8 mouse cellular contexts compared by ENCODE assay signal in genomic region chr5:21645439-21646132, GRCm38 (mm10). TPM values are rescaled to one million over a fixed set of nuclear protein-coding genes. Genes with fewer than 3 reads are reported as not detected.
A peak's percentile ranks its signal among the peaks of the same experiment; 100 is the strongest.
DNase-seq lines count a peak whose midpoint lies in the region; ATAC-seq lines count a peak whose summit lies in the region.

Gene Fbxl13 (minus strand): TSS chr5:21645634.
Gene Armc10 (plus strand): TSS chr5:21645813.

- H3K4me3 ChIP-seq in hindbrain, embryonic 11.5 days (ENCODE audit: low read depth, low read length) = peak within 1 kb of the TSS; percentile 82

- H3K9me3 ChIP-seq in hindbrain, embryonic 11.5 days (ENCODE audit: control insufficient read depth, low read length) = no peaks in the 10 kb centered on the region

- H3K9ac ChIP-seq in hindbrain, embryonic 11.5 days (ENCODE audit: low read depth, low read length) = peak within 1 kb of the TSS; percentile 92

- H3K27me3 ChIP-seq in hindbrain, embryonic 11.5 days (ENCODE audit: control insufficient read depth, insufficient read depth, low read length) = no peaks in the 10 kb centered on the region

- H3K4me2 ChIP-seq in hindbrain, embryonic 11.5 days (replicated peaks; ENCODE audit: low read depth, low read length) = peak within 1 kb of the TSS; percentile 78

- peak; percentile 80 for DNase-seq in MN1 (ENCODE audit: low spot score)
- peak; percentile 89 for DNase-seq in cerebellum, adult 9-10 months
- peak; percentile 90 for DNase-seq in hindbrain, embryonic 11.5 days (ENCODE audit: low spot score)
- peak; percentile 77 to 83 for DNase-seq in layer of hippocampus, postnatal 10 days (ENCODE audit: low spot score in 2 of 2)
- peak; percentile 94 for DNase-seq in lung, postnatal 10 days
- DNase-seq in ovary, postnatal 36 days (ENCODE audit: low spot score) = peak; percentile 82
- DNase-seq in thymus, postnatal 25 days = peak; percentile 91

- peak; percentile 88 for ATAC-seq in frontal cortex, adult (ENCODE audit: low TSS enrichment)
- peak; percentile 98 for ATAC-seq in hindbrain, embryonic 11.5 days (ENCODE audit: low FRiP score)

- H3K36me3 ChIP-seq in hindbrain, embryonic 11.5 days (ENCODE audit: control insufficient read depth, insufficient read depth, low read length) = peaks cover 6% of the 10 kb centered on the region; the same call in 1 of the 2 replicates

- peak within 1 kb of the TSS; percentile 91 for H3K27ac ChIP-seq in hindbrain, embryonic 11.5 days (ENCODE audit: low read depth, low read length)

- 0 out of 2 replicates have a peak, but pooled peaks cover 3% of the 10 kb centered on the region for H3K4me1 ChIP-seq in hindbrain, embryonic 11.5 days (replicated peaks; ENCODE audit: control insufficient read depth, insufficient read depth, low read length)

- WGBS in hindbrain, embryonic 11.5 days = under 1% methylated on average over 30 of the region's 40 CpGs

RNA-seq across cellular contexts. Expression of gene Fbxl13, which starts in this region (rescaled TPM):
- 0.25 and 0.32 TPM in 2 replicates for polyA plus RNA-seq in hindbrain, embryonic 11.5 days (2014; fragmentation: Nextera tagmentation; extraction: Ambion mirVana)
- total RNA-seq in layer of hippocampus, postnatal 10 days (2021) = under 1 TPM; 0.36 to 0.78 TPM

RNA-seq across cellular contexts. Expression of gene Armc10, which starts in this region (rescaled TPM):
- 88.4 and 93.0 TPM in 2 replicates for polyA plus RNA-seq in hindbrain, embryonic 11.5 days (2014; fragmentation: Nextera tagmentation; extraction: Ambion mirVana)
- total RNA-seq in layer of hippocampus, postnatal 10 days (2021) = 10 to 100 TPM; 25.9 to 32.5 TPM

Comparison
In these comparisons a context has a peak if more than half of its experiments do, and no peak if none do; other contexts are left out.
1. Peak in every context shown above with its lines: DNase-seq, ATAC-seq, H3K4me3 ChIP-seq and H3K27ac ChIP-seq.